Mouse (Mus musculus) heart, embryonic 15.5 days (tissue): Measurements from ENCODE around the gene Rasgrp1. TPM values are rescaled to one million over a fixed set of nuclear protein-coding genes. Genes with fewer than 3 reads are reported as not detected.

Experiments used
- ATAC-seq: fragments of 200-750 bp; cut with Nextera tagmentation; replicated peaks from 2 replicates; pipeline ENCODE4 v1.8.0; 2017; ENCODE audit warnings: low read depth, moderate TSS enrichment; ENCODE audit not compliant: insufficient number of reproducible peaks, insufficient read depth, low FRiP score
- H3K27ac ChIP-seq: fragments of 300-500 bp; sonication (generic); 2 replicates; pipeline ENCODE4 v1.5.1; 2015; ENCODE audit warnings: mild to moderate bottlenecking, inconsistent platforms
- H3K27me3 ChIP-seq: fragments of 300-500 bp; sonication (generic); 2 replicates; pipeline ENCODE4 v1.6.1; 2015; ENCODE audit warnings: inconsistent platforms
- H3K36me3 ChIP-seq: fragments of 300-500 bp; sonication (generic); 2 replicates; pipeline ENCODE4 v1.6.1; 2015; ENCODE audit warnings: mild to moderate bottlenecking, inconsistent platforms
- H3K4me1 ChIP-seq: fragments of 300-500 bp; sonication (generic); replicated peaks from 2 replicates; pipeline ENCODE4 v1.6.1; 2015; ENCODE audit warnings: inconsistent platforms
- H3K4me2 ChIP-seq: fragments of 300-500 bp; sonication (generic); 2 replicates; pipeline ENCODE4 v1.6.1; 2015; ENCODE audit warnings: inconsistent platforms, mild to moderate bottlenecking, moderate library complexity
- H3K4me3 ChIP-seq: fragments of 300-500 bp; sonication (generic); 2 replicates; pipeline ENCODE4 v1.5.1; 2015; ENCODE audit warnings: mild to moderate bottlenecking, inconsistent platforms
- H3K9ac ChIP-seq: fragments of 300-500 bp; sonication (generic); 2 replicates; pipeline ENCODE4 v1.6.1; 2015; ENCODE audit warnings: mild to moderate bottlenecking, inconsistent platforms
- H3K9me3 ChIP-seq: fragments of 300-500 bp; sonication (generic); replicated peaks from 2 replicates; pipeline ENCODE4 v1.6.1; 2016; ENCODE audit warnings: inconsistent platforms
- WGBS: fragments of 180-500 bp; shearing (Covaris S2); methylation state at CpG from one replicate; pipeline ENCODE4 v1.1.7; 2015; ENCODE audit warnings: mixed read lengths; 5-methylcytosine and 5-hydroxymethylcytosine counted together
- polyA plus RNA-seq: library from polyadenylated mRNA; unstranded; fragments of >200 nt; fragmentation: Nextera tagmentation; extraction: Ambion mirVana; gene quantifications from 2 replicates; pipeline ENCODE4 v1.2.1, GENCODE M21; 2015

Rasgrp1 gene
- polyA plus RNA-seq, 1 experiment from 2014 or later = 0.19 TPM

DNA sequence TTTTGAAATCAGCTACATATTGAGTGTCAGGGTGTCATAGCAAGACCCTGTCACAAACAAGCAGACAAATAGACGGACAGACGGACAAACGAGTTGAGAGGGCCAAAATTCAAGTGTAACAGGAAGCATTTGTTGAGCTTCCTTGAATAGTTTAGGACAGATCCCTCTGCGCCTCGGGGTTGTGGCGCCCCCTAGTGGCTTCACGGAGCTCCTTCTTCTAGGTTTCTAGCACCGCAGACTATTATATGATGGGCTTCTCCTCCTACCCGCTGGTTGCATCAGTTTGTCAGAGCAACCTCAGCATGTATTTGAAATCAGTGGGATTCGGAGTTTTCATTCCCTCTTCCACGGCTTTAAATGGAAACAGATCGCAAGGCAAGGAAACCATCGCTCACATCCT, 111.5 kb downstream of the Rasgrp1 start:
- H3K4me3 ChIP-seq = no peak overlapping the region
- no peak for ATAC-seq
- no peak overlapping the region for H3K4me2 ChIP-seq
- peaks cover 8% of the 10 kb centered on the region for H3K27me3 ChIP-seq
- H3K4me1 ChIP-seq = no peaks in the 10 kb centered on the region
- no peak overlapping the region for H3K27ac ChIP-seq
- WGBS = 4% methylated on average over 13 of the region's 13 CpGs
- H3K9ac ChIP-seq = no peak overlapping the region
- H3K36me3 ChIP-seq = no peaks in the 10 kb centered on the region
- no peaks in the 10 kb centered on the region for H3K9me3 ChIP-seq

DNA sequence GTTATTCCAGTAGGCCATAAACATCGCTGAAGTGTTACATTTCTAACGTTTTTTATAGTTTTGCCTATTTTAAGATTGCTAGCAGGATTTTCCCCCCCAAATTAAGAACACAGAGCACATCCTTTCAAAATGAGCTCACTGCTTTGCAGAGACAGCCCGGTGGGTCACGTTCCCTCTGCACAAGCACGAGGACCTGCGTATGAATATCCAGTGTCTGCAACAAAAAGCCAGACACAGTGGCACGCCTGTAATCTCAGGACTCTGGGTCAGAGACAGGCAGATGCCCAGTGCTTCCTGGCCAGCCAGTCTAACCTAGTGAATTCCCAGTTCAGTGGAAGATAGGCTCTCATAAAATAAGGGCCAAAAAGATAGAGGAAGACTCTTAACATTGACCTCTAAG, 112.5 kb downstream of the Rasgrp1 start:
- Histone ChIP-seq H3K4me2 (no peak overlapping the region), H3K36me3 (no peaks in the 10 kb centered on the region), H3K9me3 (no peaks in the 10 kb centered on the region), H3K27me3 (peaks cover 8% of the 10 kb centered on the region), H3K9ac (no peak overlapping the region), H3K4me1 (no peaks in the 10 kb centered on the region), H3K27ac (no peak overlapping the region), H3K4me3 (no peak overlapping the region)
- WGBS = 71% methylated on average over 7 of the region's 7 CpGs
- ATAC-seq = no peak

Other genes with a start within 250 kb of the Rasgrp1 start
- gene Spred1, start 221.6 kb downstream of the Rasgrp1 start, polyA plus RNA-seq = 6.9 and 7.6 TPM in 2 replicates
- gene Fam98b, start 93.3 kb downstream of the Rasgrp1 start, polyA plus RNA-seq = 7.3 and 7.6 TPM in 2 replicates